Mouse (Mus musculus): Measurements from ENCODE around the gene Abcc1. TPM values are rescaled to one million over a fixed set of nuclear protein-coding genes. Genes with fewer than 3 reads are reported as not detected.

Gene Abcc1
- polyA plus RNA-seq, 1 experiment from 2014 or later = 9.8 TPM

GRCm38 (mm10) chr16:14379888-14380287 lies 18.5 kb downstream of the Abcc1 start:
- Histone ChIP-seq H3K4me2 (no peak overlapping the region), H3K27ac (replicated peaks) (no peak overlapping the region), H3K9me3 (no peaks in the 10 kb centered on the region), H3K4me1 (replicated peaks) (no peaks in the 10 kb centered on the region), H3K27me3 (no peaks in the 10 kb centered on the region), H3K9ac (no peak overlapping the region), H3K36me3 (no peaks in the 10 kb centered on the region), H3K4me3 (no peak overlapping the region)
- WGBS = 93% methylated on average over 7 of the region's 7 CpGs
- no peak for ATAC-seq (ENCODE audit: low FRiP score, low read depth)

- Histone ChIP-seq H3K36me3 (no peaks in the 10 kb centered on the region), H3K4me3 (no peak overlapping the region), H3K9ac (no peak overlapping the region), H3K27me3 (no peaks in the 10 kb centered on the region), H3K4me1 (replicated peaks) (no peaks in the 10 kb centered on the region), H3K4me2 (no peak overlapping the region), H3K9me3 (no peaks in the 10 kb centered on the region), H3K27ac (replicated peaks) (no peak overlapping the region)
- ATAC-seq (ENCODE audit: low FRiP score, low read depth) = no peak
Observed at GRCm38 (mm10) chr16:14381061-14381665, 19.8 kb downstream of the Abcc1 start.

- no peak overlapping the region for H3K4me2 ChIP-seq
- 96% methylated on average over 4 of the region's 4 CpGs for WGBS
- no peak for ATAC-seq (ENCODE audit: low FRiP score, low read depth)
Observed at GRCm38 (mm10) chr16:14399303-14399702, 37.9 kb downstream of the Abcc1 start.

GRCm38 (mm10) chr16:14403507-14403906 lies 42.1 kb downstream of the Abcc1 start:
- peaks cover 41% of the 10 kb centered on the region for H3K36me3 ChIP-seq
- H3K27ac ChIP-seq (replicated peaks) = no peak overlapping the region
- no peaks in the 10 kb centered on the region for H3K4me1 ChIP-seq (replicated peaks)
- WGBS = 92% methylated on average over 2 of the region's 2 CpGs
- ATAC-seq (ENCODE audit: low FRiP score, low read depth) = no peak
- H3K27me3 ChIP-seq = no peaks in the 10 kb centered on the region
- H3K4me3 ChIP-seq = no peak overlapping the region
- H3K9ac ChIP-seq = no peak overlapping the region
- no peaks in the 10 kb centered on the region for H3K9me3 ChIP-seq
- H3K4me2 ChIP-seq = no peak overlapping the region

More at GRCm38 (mm10) chr16:14399303-14399702, 37.9 kb downstream of the Abcc1 start:
- Histone ChIP-seq H3K27ac (replicated peaks) (no peak overlapping the region), H3K27me3 (no peaks in the 10 kb centered on the region), H3K4me1 (replicated peaks) (no peaks in the 10 kb centered on the region), H3K9me3 (no peaks in the 10 kb centered on the region), H3K36me3 (peaks cover 19% of the 10 kb centered on the region), H3K4me3 (no peak overlapping the region), H3K9ac (no peak overlapping the region)

- 96% methylated on average over 6 of the region's 6 CpGs for WGBS
- H3K36me3 ChIP-seq = peaks cover 41% of the 10 kb centered on the region
- H3K4me3 ChIP-seq = no peak overlapping the region
- no peaks in the 10 kb centered on the region for H3K4me1 ChIP-seq (replicated peaks)
- H3K27ac ChIP-seq (replicated peaks) = no peak overlapping the region
- H3K4me2 ChIP-seq = no peak overlapping the region
- no peak for ATAC-seq (ENCODE audit: low FRiP score, low read depth)
- H3K9me3 ChIP-seq = no peaks in the 10 kb centered on the region
- no peaks in the 10 kb centered on the region for H3K27me3 ChIP-seq
- H3K9ac ChIP-seq = no peak overlapping the region
Observed at GRCm38 (mm10) chr16:14405636-14406035, 44.3 kb downstream of the Abcc1 start.

- H3K36me3 ChIP-seq = peaks cover 43% of the 10 kb centered on the region
- H3K27ac ChIP-seq (replicated peaks) = no peak overlapping the region
- H3K9ac ChIP-seq = no peak overlapping the region
- no peaks in the 10 kb centered on the region for H3K4me1 ChIP-seq (replicated peaks)
- H3K27me3 ChIP-seq = no peaks in the 10 kb centered on the region
- H3K4me3 ChIP-seq = no peak overlapping the region
- no peak overlapping the region for H3K4me2 ChIP-seq
- WGBS = 89% methylated on average over 2 of the region's 2 CpGs
- no peaks in the 10 kb centered on the region for H3K9me3 ChIP-seq
- ATAC-seq (ENCODE audit: low FRiP score, low read depth) = no peak
Observed at GRCm38 (mm10) chr16:14409124-14409523, 47.8 kb downstream of the Abcc1 start.

GRCm38 (mm10) chr16:14409776-14410175 lies 48.4 kb downstream of the Abcc1 start:
- H3K4me2 ChIP-seq = no peak overlapping the region
- peaks cover 38% of the 10 kb centered on the region for H3K36me3 ChIP-seq
- 94% methylated on average over 3 of the region's 3 CpGs for WGBS
- H3K9ac ChIP-seq = no peak overlapping the region
- ATAC-seq (ENCODE audit: low FRiP score, low read depth) = no peak
- no peaks in the 10 kb centered on the region for H3K9me3 ChIP-seq
- no peaks in the 10 kb centered on the region for H3K27me3 ChIP-seq
- no peak overlapping the region for H3K27ac ChIP-seq (replicated peaks)
- H3K4me3 ChIP-seq = no peak overlapping the region
- no peaks in the 10 kb centered on the region for H3K4me1 ChIP-seq (replicated peaks)

- WGBS = 97% methylated on average over 7 of the region's 7 CpGs
- no peak for ATAC-seq (ENCODE audit: low FRiP score, low read depth)
- no peak overlapping the region for H3K27ac ChIP-seq (replicated peaks)
- no peaks in the 10 kb centered on the region for H3K9me3 ChIP-seq
- no peak overlapping the region for H3K9ac ChIP-seq
- no peak overlapping the region for H3K4me3 ChIP-seq
- H3K36me3 ChIP-seq = peaks cover 33% of the 10 kb centered on the region
- H3K4me1 ChIP-seq (replicated peaks) = no peaks in the 10 kb centered on the region
- no peaks in the 10 kb centered on the region for H3K27me3 ChIP-seq
- no peak overlapping the region for H3K4me2 ChIP-seq
Observed at GRCm38 (mm10) chr16:14410611-14411010, 49.3 kb downstream of the Abcc1 start.

- Histone ChIP-seq H3K9ac (no peak overlapping the region), H3K9me3 (no peaks in the 10 kb centered on the region), H3K4me3 (no peak overlapping the region), H3K27me3 (no peaks in the 10 kb centered on the region), H3K4me2 (no peak overlapping the region), H3K36me3 (peaks cover 30% of the 10 kb centered on the region), H3K4me1 (replicated peaks) (no peaks in the 10 kb centered on the region), H3K27ac (replicated peaks) (no peak overlapping the region)
- 94% methylated on average over 7 of the region's 7 CpGs for WGBS
- no peak for ATAC-seq (ENCODE audit: low FRiP score, low read depth)
Observed at GRCm38 (mm10) chr16:14411156-14411555, 49.8 kb downstream of the Abcc1 start.

GRCm38 (mm10) chr16:14412551-14412950 lies 51.2 kb downstream of the Abcc1 start:
- no peak for ATAC-seq (ENCODE audit: low FRiP score, low read depth)
- no peak overlapping the region for H3K27ac ChIP-seq (replicated peaks)
- no peaks in the 10 kb centered on the region for H3K4me1 ChIP-seq (replicated peaks)
- WGBS = 96% methylated on average over 5 of the region's 5 CpGs
- H3K36me3 ChIP-seq = peaks cover 19% of the 10 kb centered on the region
- no peak overlapping the region for H3K4me3 ChIP-seq
- no peaks in the 10 kb centered on the region for H3K9me3 ChIP-seq
- no peak overlapping the region for H3K4me2 ChIP-seq
- H3K9ac ChIP-seq = no peak overlapping the region
- no peaks in the 10 kb centered on the region for H3K27me3 ChIP-seq

- WGBS = 92% methylated on average over 9 of the region's 9 CpGs
Observed at GRCm38 (mm10) chr16:14415206-14415605, 53.8 kb downstream of the Abcc1 start.

GRCm38 (mm10) chr16:14416957-14417618 lies 55.7 kb downstream of the Abcc1 start:
- 89% methylated on average over 5 of the region's 5 CpGs for WGBS
- Histone ChIP-seq H3K4me3 (no peak overlapping the region), H3K27me3 (no peaks in the 10 kb centered on the region), H3K9me3 (no peaks in the 10 kb centered on the region), H3K27ac (replicated peaks) (no peak overlapping the region), H3K36me3 (peaks cover 11% of the 10 kb centered on the region; the same call in 1 of the 2 replicates), H3K4me2 (no peak overlapping the region), H3K9ac (no peak overlapping the region), H3K4me1 (replicated peaks) (no peaks in the 10 kb centered on the region)
- no peak for ATAC-seq (ENCODE audit: low FRiP score, low read depth)

More at GRCm38 (mm10) chr16:14415206-14415605, 53.8 kb downstream of the Abcc1 start:
- no peak overlapping the region for H3K27ac ChIP-seq (replicated peaks)
- no peaks in the 10 kb centered on the region for H3K4me1 ChIP-seq (replicated peaks)
- no peak overlapping the region for H3K4me2 ChIP-seq
- H3K9me3 ChIP-seq = no peaks in the 10 kb centered on the region
- H3K36me3 ChIP-seq = peaks cover 21% of the 10 kb centered on the region; the same call in 1 of the 2 replicates
- no peak overlapping the region for H3K9ac ChIP-seq
- no peak overlapping the region for H3K4me3 ChIP-seq
- H3K27me3 ChIP-seq = no peaks in the 10 kb centered on the region
- ATAC-seq (ENCODE audit: low FRiP score, low read depth) = no peak
